In the genomic region with DNA sequence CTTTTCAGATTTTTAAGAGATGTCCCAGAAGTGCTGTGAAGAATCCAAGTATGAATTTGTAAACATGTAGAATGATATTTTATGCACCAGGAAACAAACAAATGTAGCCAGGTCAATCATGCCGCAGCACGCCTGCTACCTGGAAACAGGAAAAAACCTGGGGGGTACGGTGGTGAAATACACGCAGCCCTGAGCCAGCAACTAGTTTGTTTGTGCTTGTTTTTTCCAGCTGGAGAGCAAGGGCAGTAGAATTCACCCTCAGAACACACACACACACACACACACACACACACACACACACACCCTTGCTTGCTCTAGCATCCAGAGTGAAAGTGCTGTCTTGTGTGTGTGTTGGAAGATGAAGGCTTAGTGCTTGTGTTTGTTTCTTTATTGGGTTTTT, we compare ENCODE assay signal across 9 mouse cellular contexts. TPM values are rescaled to one million over a fixed set of nuclear protein-coding genes. Genes with fewer than 3 reads are reported as not detected.
DNase-seq lines count a peak whose midpoint lies in the region; ATAC-seq and TF ChIP-seq lines count a peak whose summit lies in the region.
"Had no signal": no experiment of that assay in that cellular context is flagged by ENCODE, and none has a peak within 500 bp of the region (broad histone marks: within the 10 kb centered on the region; RNA-seq: fewer than 3 reads in every experiment).

No protein-coding gene starts in this region.

- no peak for TF ChIP-seq POLR2A in heart, adult 2 months (IDR thresholded peaks at IDR 0.05; ENCODE audit: insufficient read depth, low read depth, low read length)

- TF ChIP-seq CTCF in heart, adult 2 months (IDR thresholded peaks at IDR 0.05), result no peak
- TF ChIP-seq CTCF in stomach, postnatal 0 days (IDR thresholded peaks at IDR 0.05; ENCODE audit: low read depth), result no peak

- WGBS in heart, adult 2 months, result 35% methylated on average over 4 of the region's 4 CpGs
- 45% methylated on average over 4 of the region's 4 CpGs for WGBS in heart, embryonic 11.5 days (ENCODE audit: insufficient replicate concordance)
- 39% methylated on average over 4 of the region's 4 CpGs for WGBS in liver, embryonic 13.5 days (ENCODE audit: insufficient replicate concordance)
- 29% methylated on average over 4 of the region's 4 CpGs for WGBS in stomach, postnatal 0 days

- H3K79me2 ChIP-seq in heart, adult 2 months (replicated peaks; ENCODE audit: control insufficient read depth, insufficient read depth, low read length), result no peaks in the 10 kb centered on the region

- no peak for TF ChIP-seq EP300 in heart, adult 2 months (IDR thresholded peaks at IDR 0.05; ENCODE audit: insufficient read depth, low read depth, low read length)
- TF ChIP-seq EP300 in stomach, postnatal 0 days (optimal IDR thresholded peaks at IDR 0.05), result no peak

- H3K4me2 ChIP-seq in heart, embryonic 11.5 days, result no peak overlapping the region; the same call in 1 of the 2 replicates
- peak overlapping the region; percentile 100 for H3K4me2 ChIP-seq in liver, embryonic 13.5 days
- H3K4me2 ChIP-seq in stomach, postnatal 0 days (replicated peaks; ENCODE audit: low read depth), result peak overlapping the region; percentile 100; the same call in 1 of the 2 replicates

- no peak overlapping the region for H3K9ac ChIP-seq in heart, adult 2 months (ENCODE audit: low read depth, low read length)
- H3K9ac ChIP-seq in heart, embryonic 11.5 days (ENCODE audit: low read depth, low read length), result no peak overlapping the region
- H3K9ac ChIP-seq in liver, embryonic 13.5 days, result no peak overlapping the region
- H3K9ac ChIP-seq in stomach, postnatal 0 days (ENCODE audit: low read length), result no peak overlapping the region

- H3K27ac ChIP-seq in heart, adult 2 months, result no peak overlapping the region
- H3K27ac ChIP-seq in heart, embryonic 11.5 days (ENCODE audit: low read depth, low read length), result no peak overlapping the region
- H3K27ac ChIP-seq in liver, embryonic 13.5 days, result no peak overlapping the region
- no peak overlapping the region for H3K27ac ChIP-seq in stomach, postnatal 0 days (replicated peaks)

- H3K4me3 ChIP-seq in heart, adult 2 months, result peak overlapping the region; percentile 75; the same call in 1 of the 2 replicates
- H3K4me3 ChIP-seq in heart, embryonic 11.5 days (ENCODE audit: low read depth, low read length), result no peak overlapping the region
- no peak overlapping the region for H3K4me3 ChIP-seq in liver, embryonic 13.5 days (replicated peaks)
- no peak overlapping the region for H3K4me3 ChIP-seq in stomach, postnatal 0 days (ENCODE audit: low read depth, low read length)

- peaks cover 7% of the 10 kb centered on the region for H3K4me1 ChIP-seq in heart, adult 2 months (ENCODE audit: control insufficient read depth, insufficient read depth, low read length)
- H3K4me1 ChIP-seq in heart, embryonic 11.5 days (ENCODE audit: control insufficient read depth, insufficient read depth, low read length), result peaks cover 9% of the 10 kb centered on the region
- H3K4me1 ChIP-seq in liver, embryonic 13.5 days (replicated peaks), result peaks cover 24% of the 10 kb centered on the region
- peaks cover 13% of the 10 kb centered on the region; the same call in 1 of the 2 replicates for H3K4me1 ChIP-seq in stomach, postnatal 0 days (replicated peaks; ENCODE audit: control insufficient read depth, insufficient read depth)

- no peaks in the 10 kb centered on the region for H3K36me3 ChIP-seq in heart, adult 2 months (ENCODE audit: control insufficient read depth, insufficient read depth, low read length)
- H3K36me3 ChIP-seq in heart, embryonic 11.5 days (ENCODE audit: control insufficient read depth, insufficient read depth, low read length), result peaks cover 11% of the 10 kb centered on the region
- H3K36me3 ChIP-seq in liver, embryonic 13.5 days, result peaks cover 17% of the 10 kb centered on the region
- peaks cover 3% of the 10 kb centered on the region; the same call in 1 of the 2 replicates for H3K36me3 ChIP-seq in stomach, postnatal 0 days (ENCODE audit: control insufficient read depth, insufficient read depth, low read length)

- ATAC-seq in heart, embryonic 11.5 days (replicated peaks; ENCODE audit: insufficient number of reproducible peaks, low FRiP score, low TSS enrichment), result no peak
- ATAC-seq in liver, embryonic 13.5 days (ENCODE audit: low read depth), result no peak
- no peak for ATAC-seq in stomach, postnatal 0 days (ENCODE audit: low FRiP score, low TSS enrichment)

- intact Hi-C loops in heart, adult 2 months (cut with DNase I), result no loop called here
- intact Hi-C loops in left cerebral cortex, postnatal 4 days (cut with DNase I), result no loop called here

- DNase-seq in heart, adult 2 months, result no peak
- peak; percentile 57 for DNase-seq in urinary bladder, postnatal 14 days (ENCODE audit: low spot score)
- DNase-seq in urinary bladder, postnatal 10 days (ENCODE audit: low spot score), result no peak
- DNase-seq in liver, embryonic 13.5 days, result no peak
- peak; percentile 30 for DNase-seq in stomach, postnatal 0 days (ENCODE audit: low spot score)
- DNase-seq in left cerebral cortex, postnatal 4 days, result no peak
- no peak for DNase-seq in layer of hippocampus, adult 9-11 months
- DNase-seq: adrenal gland, adult 8-10 months had no signal

- H3K27me3 ChIP-seq in heart, adult 2 months (ENCODE audit: control insufficient read depth, insufficient read depth, low read length), result no peaks in the 10 kb centered on the region
- no peaks in the 10 kb centered on the region for H3K27me3 ChIP-seq in heart, embryonic 11.5 days (ENCODE audit: control insufficient read depth, insufficient read depth, low read length)
- peaks cover 15% of the 10 kb centered on the region for H3K27me3 ChIP-seq in liver, embryonic 13.5 days
- H3K27me3 ChIP-seq in stomach, postnatal 0 days (ENCODE audit: control insufficient read depth, insufficient read depth, low read length), result no peaks in the 10 kb centered on the region

- no peaks in the 10 kb centered on the region for H3K9me3 ChIP-seq in heart, embryonic 11.5 days (replicated peaks; ENCODE audit: control insufficient read depth, low read length)
- H3K9me3 ChIP-seq in liver, embryonic 13.5 days (replicated peaks), result no peaks in the 10 kb centered on the region
- no peaks in the 10 kb centered on the region for H3K9me3 ChIP-seq in stomach, postnatal 0 days (ENCODE audit: control insufficient read depth, low read length)

RNA-seq across cellular contexts. Expression of a gene that starts 0.9 kb away (rescaled TPM):
- total RNA-seq in heart, adult 2 months (2021), result 1 to 10 TPM in 1 of 2 experiments, under 1 TPM in 1; 0.84 to 1.7 TPM
- polyA plus RNA-seq in heart, adult 2 months (2012; rRNA removed), result 0.59 and 1.2 TPM in 2 replicates
- polyA plus RNA-seq in heart, embryonic 11.5 days (2014; fragmentation: Nextera tagmentation; extraction: Ambion mirVana), result 0.75 and 1.4 TPM in 2 replicates
- not detected in 2 replicates for polyA plus RNA-seq in liver, embryonic 13.5 days (2015; fragmentation: Nextera tagmentation; extraction: Ambion mirVana)
- 2.4 and 2.5 TPM in 2 replicates for polyA plus RNA-seq in stomach, postnatal 0 days (2015; fragmentation: Nextera tagmentation; extraction: Ambion mirVana)
- 1 to 10 TPM; 4.6 to 4.9 TPM for total RNA-seq in left cerebral cortex, postnatal 4 days (2021)

RNA-seq across cellular contexts. Expression of a gene that starts 0.9 kb away (rescaled TPM):
- total RNA-seq in heart, adult 2 months (2021), result 10 to 100 TPM; 31.8 to 36.2 TPM
- polyA plus RNA-seq in heart, adult 2 months (2012; rRNA removed), result 60.2 and 60.8 TPM in 2 replicates
- polyA plus RNA-seq in heart, embryonic 11.5 days (2014; fragmentation: Nextera tagmentation; extraction: Ambion mirVana), result 46.7 and 46.8 TPM in 2 replicates
- polyA plus RNA-seq in liver, embryonic 13.5 days (2015; fragmentation: Nextera tagmentation; extraction: Ambion mirVana), result 9.8 and 11.2 TPM in 2 replicates
- 51.5 and 52.9 TPM in 2 replicates for polyA plus RNA-seq in stomach, postnatal 0 days (2015; fragmentation: Nextera tagmentation; extraction: Ambion mirVana)
- total RNA-seq in left cerebral cortex, postnatal 4 days (2021), result 10 to 100 TPM; 20.1 to 21.9 TPM

RNA-seq across cellular contexts. Expression of a gene that starts 15.0 kb away (rescaled TPM):
- total RNA-seq in heart, adult 2 months (2021), result 10 to 100 TPM in 1 of 2 experiments, 1 to 10 TPM in 1; 9.6 to 11.0 TPM
- polyA plus RNA-seq in heart, adult 2 months (2012; rRNA removed), result 18.5 and 20.3 TPM in 2 replicates
- polyA plus RNA-seq in heart, embryonic 11.5 days (2014; fragmentation: Nextera tagmentation; extraction: Ambion mirVana), result 31.1 and 33.9 TPM in 2 replicates
- polyA plus RNA-seq in liver, embryonic 13.5 days (2015; fragmentation: Nextera tagmentation; extraction: Ambion mirVana), result 6.0 and 6.1 TPM in 2 replicates
- polyA plus RNA-seq in stomach, postnatal 0 days (2015; fragmentation: Nextera tagmentation; extraction: Ambion mirVana), result 23.0 and 25.9 TPM in 2 replicates
- total RNA-seq in left cerebral cortex, postnatal 4 days (2021), result 10 to 100 TPM; 75.8 to 82.1 TPM

RNA-seq across cellular contexts. Expression of a gene that starts 28.1 kb away (rescaled TPM):
- total RNA-seq in heart, adult 2 months (2021), result 100 to 1,000 TPM; 137 to 151 TPM
- 131 and 193 TPM in 2 replicates for polyA plus RNA-seq in heart, adult 2 months (2012; rRNA removed)
- 187 and 204 TPM in 2 replicates for polyA plus RNA-seq in heart, embryonic 11.5 days (2014; fragmentation: Nextera tagmentation; extraction: Ambion mirVana)
- polyA plus RNA-seq in liver, embryonic 13.5 days (2015; fragmentation: Nextera tagmentation; extraction: Ambion mirVana), result 61.1 and 80.0 TPM in 2 replicates
- polyA plus RNA-seq in stomach, postnatal 0 days (2015; fragmentation: Nextera tagmentation; extraction: Ambion mirVana), result 112 and 116 TPM in 2 replicates
- 10 to 100 TPM; 39.9 to 43.4 TPM for total RNA-seq in left cerebral cortex, postnatal 4 days (2021)

RNA-seq across cellular contexts. Expression of a gene that starts 40.9 kb away (rescaled TPM):
- total RNA-seq in heart, adult 2 months (2021), result 1 to 10 TPM; 6.9 to 7.9 TPM
- 6.0 and 8.7 TPM in 2 replicates for polyA plus RNA-seq in heart, adult 2 months (2012; rRNA removed)
- 11.7 and 12.5 TPM in 2 replicates for polyA plus RNA-seq in heart, embryonic 11.5 days (2014; fragmentation: Nextera tagmentation; extraction: Ambion mirVana)
- polyA plus RNA-seq in liver, embryonic 13.5 days (2015; fragmentation: Nextera tagmentation; extraction: Ambion mirVana), result 5.2 and 5.7 TPM in 2 replicates
- 8.6 and 9.8 TPM in 2 replicates for polyA plus RNA-seq in stomach, postnatal 0 days (2015; fragmentation: Nextera tagmentation; extraction: Ambion mirVana)
- total RNA-seq in left cerebral cortex, postnatal 4 days (2021), result 10 to 100 TPM; 19.2 to 20.5 TPM

Comparison
In these comparisons a context has a peak if more than half of its experiments do, and no peak if none do; other contexts are left out.
1. DNase-seq: peak in urinary bladder, postnatal 14 days (single experiment) and stomach, postnatal 0 days (single experiment); none in heart, adult 2 months (0 of 2), urinary bladder, postnatal 10 days (single experiment), liver, embryonic 13.5 days (single experiment), left cerebral cortex, postnatal 4 days (single experiment) and layer of hippocampus, adult 9-11 months (single experiment).